Mouse (Mus musculus) MEL (cell line): ENCODE results near the gene Ppfia3. TPM values are rescaled to one million over a fixed set of nuclear protein-coding genes. Genes with fewer than 3 reads are reported as not detected.

ENCODE experiments used
- DNase-seq: peaks from one replicate; pipeline ENCODE4 v3.0.0; 2011; ENCODE audit warnings: low read depth, low spot score
- H3K27ac ChIP-seq: 2 replicates; pipeline ENCODE4 v1.5.1; 2012; ENCODE audit warnings: low read depth, mild to moderate bottlenecking, control low read depth, low read length, moderate library complexity; ENCODE audit not compliant: control insufficient read depth
- H3K27me3 ChIP-seq, 2 experiments: fragments of 150-350 bp in 1 of 2; sonication (generic) in 1 of 2; 2 replicates each; pipeline ENCODE4 v1.6.1; 2012; ENCODE audit warnings: low read length in 2 of 2, mild to moderate bottlenecking in 2 of 2, improper control_type of control experiment in 1 of 2, moderate library complexity in 1 of 2; ENCODE audit not compliant: insufficient read depth in 2 of 2, control insufficient read depth in 1 of 2
- H3K36me3 ChIP-seq, 2 experiments: 2 replicates each; pipeline ENCODE4 v1.6.1; 2012 to 2014; ENCODE audit warnings: low read length in 2 of 2, improper control_type of control experiment in 1 of 2, inconsistent platforms in 1 of 2, mild to moderate bottlenecking in 1 of 2; ENCODE audit not compliant: insufficient read depth in 2 of 2, control insufficient read depth in 1 of 2
- H3K4me1 ChIP-seq, 2 experiments: fragments of 150-350 bp in 1 of 2; sonication (generic) in 1 of 2; 2 replicates each; pipeline ENCODE4 v1.6.1; 2012; ENCODE audit warnings: low read length in 2 of 2, improper control_type of control experiment in 1 of 2, mild to moderate bottlenecking in 1 of 2; ENCODE audit not compliant: insufficient read depth in 2 of 2, control insufficient read depth in 1 of 2
- H3K4me3 ChIP-seq, 2 experiments: fragments of 150-350 bp in 1 of 2; sonication (generic) in 1 of 2; 2 replicates each; pipeline ENCODE4 v1.5.1; 2012; ENCODE audit warnings: low read depth in 2 of 2, low read length in 2 of 2, mild to moderate bottlenecking in 2 of 2, moderate library complexity in 2 of 2, control low read depth in 1 of 2, improper control_type of control experiment in 1 of 2; ENCODE audit not compliant: control insufficient read depth in 1 of 2, insufficient read depth in 1 of 2
- H3K79me2 ChIP-seq: 2 replicates; pipeline ENCODE4 v1.6.1; 2012; ENCODE audit warnings: mild to moderate bottlenecking, low read length, moderate library complexity; ENCODE audit not compliant: control insufficient read depth, poor library complexity, insufficient read depth
- H3K9ac ChIP-seq: 2 replicates; pipeline ENCODE4 v1.6.1; 2012; ENCODE audit warnings: low read depth, mild to moderate bottlenecking, control low read depth, low read length, moderate library complexity; ENCODE audit not compliant: control insufficient read depth, poor library complexity, severe bottlenecking
- H3K9me3 ChIP-seq: fragments of 150-350 bp; sonication (generic); replicated peaks from 2 replicates; pipeline ENCODE4 v1.6.1; 2012; ENCODE audit warnings: mild to moderate bottlenecking, low read length, improper control_type of control experiment, moderate library complexity; ENCODE audit not compliant: insufficient read depth
- CHD1 ChIP-seq: IDR thresholded peaks from 2 replicates; pipeline ENCODE4 v1.6.1; 2012; ENCODE audit warnings: low read depth, mild to moderate bottlenecking, inconsistent platforms, low read length, improper control_type of control experiment
- CHD2 ChIP-seq: IDR thresholded peaks from 2 replicates; pipeline ENCODE4 v1.6.1; 2011; ENCODE audit warnings: low read length, improper control_type of control experiment
- GATA1 ChIP-seq: IDR thresholded peaks from 2 replicates; pipeline ENCODE4 v1.6.1; 2011; ENCODE audit warnings: low read depth, low read length, improper control_type of control experiment
- JUND ChIP-seq: IDR thresholded peaks from 2 replicates; pipeline ENCODE4 v1.6.1; 2011; ENCODE audit warnings: low read depth, mild to moderate bottlenecking, improper control_type of control experiment, low read length
- MAFK ChIP-seq: IDR thresholded peaks from 2 replicates; pipeline ENCODE4 v1.6.1; 2011; ENCODE audit warnings: low read depth, mild to moderate bottlenecking, low read length, improper control_type of control experiment, borderline replicate concordance
- MAZ ChIP-seq: IDR thresholded peaks from 2 replicates; pipeline ENCODE4 v1.6.1; 2012; ENCODE audit warnings: low read depth, mild to moderate bottlenecking, inconsistent platforms, low read length, improper control_type of control experiment
- MXI1 ChIP-seq: IDR thresholded peaks from 2 replicates; pipeline ENCODE4 v1.6.1; 2011; ENCODE audit warnings: mild to moderate bottlenecking, low read depth, low read length, improper control_type of control experiment
- MYC ChIP-seq: IDR thresholded peaks from 2 replicates; pipeline ENCODE4 v1.6.1; 2011; ENCODE audit warnings: low read depth, mild to moderate bottlenecking, low read length, improper control_type of control experiment, moderate library complexity
- NRF1 ChIP-seq: IDR thresholded peaks from 2 replicates; pipeline ENCODE4 v1.6.1; 2014; ENCODE audit warnings: low read depth, mild to moderate bottlenecking, inconsistent platforms, low read length, improper control_type of control experiment, moderate library complexity; ENCODE audit not compliant: poor library complexity, insufficient read depth, severe bottlenecking
- POLR2AphosphoS2 ChIP-seq: IDR thresholded peaks from 2 replicates; pipeline ENCODE4 v1.6.1; 2011; ENCODE audit warnings: low read length, improper control_type of control experiment
- POLR2AphosphoS5 ChIP-seq: IDR thresholded peaks from 2 replicates; pipeline ENCODE4 v1.6.1; 2012; ENCODE audit warnings: low read depth, borderline replicate concordance, mild to moderate bottlenecking, inconsistent platforms, low read length, moderate library complexity, mixed read lengths
- SIN3A ChIP-seq: IDR thresholded peaks from 2 replicates; pipeline ENCODE4 v1.6.1; 2012; ENCODE audit warnings: low read length, improper control_type of control experiment, inconsistent platforms
- SMC3 ChIP-seq: IDR thresholded peaks from 2 replicates; pipeline ENCODE4 v1.6.1; 2011; ENCODE audit warnings: low read depth, low read length, improper control_type of control experiment
- TAL1 ChIP-seq: IDR thresholded peaks from 2 replicates; pipeline ENCODE4 v1.6.1; 2012; ENCODE audit warnings: mild to moderate bottlenecking, inconsistent platforms, low read length, moderate library complexity, mixed read lengths
- TBP ChIP-seq: IDR thresholded peaks from 2 replicates; pipeline ENCODE4 v1.8.0; 2011; ENCODE audit warnings: low read depth, low read length, improper control_type of control experiment
- TCF12 ChIP-seq: IDR thresholded peaks from 2 replicates; pipeline ENCODE4 v1.6.1; 2014; ENCODE audit warnings: low read depth, mild to moderate bottlenecking, inconsistent platforms, low read length, improper control_type of control experiment, moderate library complexity
- UBTF ChIP-seq: IDR thresholded peaks from 2 replicates; pipeline ENCODE4 v1.6.1; 2012; ENCODE audit warnings: low read depth, mild to moderate bottlenecking, inconsistent platforms, low read length, improper control_type of control experiment, moderate library complexity, borderline replicate concordance; ENCODE audit not compliant: insufficient read depth
- USF1 ChIP-seq: IDR thresholded peaks from 2 replicates; pipeline ENCODE4 v1.6.1; 2014; ENCODE audit warnings: low read depth, mild to moderate bottlenecking, inconsistent platforms, low read length, improper control_type of control experiment, moderate library complexity
- USF2 ChIP-seq, 2 experiments: IDR thresholded peaks; 2 replicates each; pipeline ENCODE4 v1.6.1; 2011 to 2012; ENCODE audit warnings: improper control_type of control experiment in 2 of 2, low read length in 2 of 2, borderline replicate concordance in 1 of 2, inconsistent platforms in 1 of 2, low read depth in 1 of 2, mild to moderate bottlenecking in 1 of 2; ENCODE audit not compliant: insufficient read depth in 1 of 2
- ZC3H11A ChIP-seq: IDR thresholded peaks from 2 replicates; pipeline ENCODE4 v1.6.1; 2012; ENCODE audit warnings: low read depth, mild to moderate bottlenecking, inconsistent platforms, low read length, improper control_type of control experiment
- ZNF384 ChIP-seq: IDR thresholded peaks from 2 replicates; pipeline ENCODE4 v1.6.1; 2012; ENCODE audit warnings: low read depth, mild to moderate bottlenecking, inconsistent platforms, low read length, improper control_type of control experiment
- polyA plus RNA-seq, 2 experiments: library from polyadenylated mRNA; stranded (reverse) in 1 of 2; unstranded in 1 of 2; fragments of >175 nt in 1 of 2; fragments of >200 nt in 1 of 2; gene quantifications; 2 replicates each; pipeline versions ENCODE4 v1.2.1 to v1.2.4; 2012; ENCODE audit warnings: low replicate concordance in 2 of 2, low read depth in 1 of 2; ENCODE audit not compliant: insufficient read length in 2 of 2, insufficient read depth in 1 of 2, missing spikeins in 1 of 2
- total RNA-seq: library from RNA; depleted of rRNA; stranded (reverse); fragments of 300-350 nt; gene quantifications from 2 replicates; pipeline ENCODE4 v1.2.3, GENCODE M21; 2012

Ppfia3 gene
- total and polyA plus RNA-seq, 3 experiments: 3.4 to 5.9 TPM; not detected in 1

DNA sequence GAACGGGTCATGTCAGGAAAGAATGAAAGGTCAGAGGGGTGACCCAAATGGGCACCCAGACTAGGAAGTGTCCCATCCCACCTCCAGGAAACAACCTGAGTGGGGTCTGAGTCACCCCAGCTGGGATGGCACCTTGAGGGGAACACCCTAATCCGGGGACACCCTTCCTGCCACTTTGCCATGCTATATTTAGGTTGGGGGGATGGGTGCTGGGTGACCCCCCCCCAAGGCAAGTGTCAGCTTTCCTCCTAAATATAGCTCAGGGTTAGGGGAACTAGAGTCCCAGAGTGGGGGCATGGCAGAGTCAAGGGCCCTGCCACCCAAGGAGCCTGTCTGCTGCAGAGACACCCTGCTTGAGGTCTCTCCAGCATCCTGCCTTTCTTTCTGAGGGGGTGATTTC, 45.6 kb upstream of the Ppfia3 start (continued):
- TF ChIP-seq NRF1 (no peak), UBTF (no peak), TAL1 (no peak), TBP (no peak)

DNA sequence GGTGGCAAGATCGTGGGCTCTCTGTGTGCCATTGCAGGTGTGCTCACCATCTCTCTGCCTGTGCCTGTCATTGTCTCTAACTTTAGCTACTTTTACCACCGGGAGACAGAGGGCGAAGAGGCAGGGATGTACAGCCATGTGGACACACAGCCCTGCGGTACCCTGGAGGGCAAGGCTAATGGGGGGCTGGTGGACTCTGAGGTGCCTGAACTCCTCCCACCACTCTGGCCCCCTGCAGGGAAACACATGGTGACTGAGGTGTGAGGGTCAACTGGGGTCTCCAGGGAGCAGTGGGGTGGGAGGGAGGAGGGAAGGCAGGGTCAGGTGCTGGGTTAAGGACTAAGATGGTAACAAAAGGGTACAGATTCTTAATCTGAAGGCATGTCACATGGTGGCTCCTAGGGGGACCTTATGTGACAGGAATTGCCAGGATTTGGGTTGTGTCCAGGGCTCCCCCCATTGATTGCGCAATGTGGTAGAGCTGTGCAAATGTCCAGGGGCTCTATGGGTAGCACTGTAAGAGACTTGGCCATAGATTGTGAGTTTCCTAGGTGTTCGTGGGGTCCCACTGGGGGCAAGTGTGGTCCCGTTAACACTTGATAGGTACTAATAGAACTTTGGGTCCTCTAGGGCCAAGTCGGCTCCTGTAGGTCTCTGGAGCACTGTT, 42.8 kb upstream of the Ppfia3 start:
- peaks cover 7 to 10% of the 10 kb centered on the region in 2 experiments; a peak in 2 of 4 replicates for H3K4me1 ChIP-seq

GRCm38 (mm10) chr7:45408949-45409348, 42.1 kb upstream of the Ppfia3 start:
- H3K27ac ChIP-seq: no peak overlapping the region
- H3K4me3 ChIP-seq: no peak overlapping the region
- no peaks in the 10 kb centered on the region for H3K9me3 ChIP-seq
- H3K4me1 ChIP-seq: peaks cover 3 to 8% of the 10 kb centered on the region in 2 experiments; a peak in 1 of 4 replicates
- no peak for TF ChIP-seq SMC3
- no peak for TF ChIP-seq CHD2
- TF ChIP-seq NRF1: no peak
- TF ChIP-seq USF1: no peak
- no peak for TF ChIP-seq MYC
- no peak for TF ChIP-seq UBTF
- TF ChIP-seq MAFK: no peak
- no peak for TF ChIP-seq USF2 (IDR thresholded peaks at IDR 0.05; ENCODE audit: borderline replicate concordance in 1 of 2, insufficient read depth in 1 of 2, low read depth in 1 of 2, low read length in 2 of 2)
- H3K36me3 ChIP-seq: no peaks in the 10 kb centered on the region; a peak in 1 of 4 replicates
- no peak for DNase-seq
- no peaks in the 10 kb centered on the region; the same call in 1 of the 2 replicates for H3K79me2 ChIP-seq
- no peak overlapping the region for H3K9ac ChIP-seq
- peaks cover 0 to 3% of the 10 kb centered on the region in 2 experiments; a peak in 2 of 4 replicates for H3K27me3 ChIP-seq

More for the DNA sequence above, 42.8 kb upstream of the Ppfia3 start:
- Histone ChIP-seq H3K9me3 (no peaks in the 10 kb centered on the region), H3K27me3 (peaks cover 0 to 3% of the 10 kb centered on the region in 2 experiments; a peak in 2 of 4 replicates), H3K36me3 (no peaks in the 10 kb centered on the region; a peak in 1 of 4 replicates), H3K27ac (no peak overlapping the region), H3K9ac (no peak overlapping the region), H3K4me3 (no peak overlapping the region), H3K79me2 (no peaks in the 10 kb centered on the region; the same call in 1 of the 2 replicates)
- DNase-seq: no peak
- TF ChIP-seq ZC3H11A: no peak
- no peak for TF ChIP-seq CHD1
- no peak for TF ChIP-seq MYC
- TF ChIP-seq TCF12: no peak
- TF ChIP-seq SIN3A: no peak
- no peak for TF ChIP-seq TBP
- no peak for TF ChIP-seq POLR2AphosphoS5
- TF ChIP-seq UBTF: no peak
- TF ChIP-seq MAFK: no peak
- no peak for TF ChIP-seq MAZ
- TF ChIP-seq GATA1: no peak
- no peak for TF ChIP-seq ZNF384
- TF ChIP-seq JUND: no peak
- no peak for TF ChIP-seq MXI1
- TF ChIP-seq USF2 (IDR thresholded peaks at IDR 0.05; ENCODE audit: borderline replicate concordance in 1 of 2, insufficient read depth in 1 of 2, low read depth in 1 of 2, low read length in 2 of 2): no peak
- TF ChIP-seq USF1: no peak
- no peak for TF ChIP-seq POLR2AphosphoS2
- no peak for TF ChIP-seq TAL1
